Mouse (Mus musculus) MEL (cell line): ENCODE data around the gene Hpgd.

Source experiments
- CTCF ChIP-seq, 3 experiments: IDR thresholded peaks in 2 of 3; conservative IDR thresholded peaks in 1 of 3; 2 replicates each; pipeline ENCODE4 v1.5.1; 2011 to 2012; ENCODE audit warnings: low read length in 3 of 3, low read depth in 2 of 3, mild to moderate bottlenecking in 2 of 3, improper control_type of control experiment in 1 of 3, inconsistent platforms in 1 of 3, mixed read lengths in 1 of 3, moderate library complexity in 1 of 3; ENCODE audit not compliant: control insufficient read depth in 1 of 3, insufficient read depth in 1 of 3, poor library complexity in 1 of 3, severe bottlenecking in 1 of 3
- E2F4 ChIP-seq: IDR thresholded peaks from 2 replicates; pipeline ENCODE4 v1.6.1; 2011; ENCODE audit warnings: low read depth, low read length, improper control_type of control experiment, borderline replicate concordance
- GATA1 ChIP-seq: IDR thresholded peaks from 2 replicates; pipeline ENCODE4 v1.6.1; 2011; ENCODE audit warnings: low read depth, low read length, improper control_type of control experiment
- HCFC1 ChIP-seq: IDR thresholded peaks from 2 replicates; pipeline ENCODE4 v1.6.1; 2012; ENCODE audit warnings: low read depth, mild to moderate bottlenecking, inconsistent platforms, low read length, improper control_type of control experiment, moderate library complexity
- MAFK ChIP-seq: IDR thresholded peaks from 2 replicates; pipeline ENCODE4 v1.6.1; 2011; ENCODE audit warnings: low read depth, mild to moderate bottlenecking, low read length, improper control_type of control experiment, borderline replicate concordance
- MAX ChIP-seq: IDR thresholded peaks from 2 replicates; pipeline ENCODE4 v1.6.1; 2011; ENCODE audit warnings: low read length, improper control_type of control experiment
- MXI1 ChIP-seq: IDR thresholded peaks from 2 replicates; pipeline ENCODE4 v1.6.1; 2011; ENCODE audit warnings: mild to moderate bottlenecking, low read depth, low read length, improper control_type of control experiment
- POLR2A ChIP-seq, 2 experiments: IDR thresholded peaks; 2 replicates each; pipeline ENCODE4 v1.6.1; 2011 to 2012; ENCODE audit warnings: low read length in 2 of 2, mild to moderate bottlenecking in 2 of 2, control low read depth in 1 of 2, improper control_type of control experiment in 1 of 2, low read depth in 1 of 2, moderate library complexity in 1 of 2; ENCODE audit not compliant: control insufficient read depth in 1 of 2, insufficient read depth in 1 of 2, poor library complexity in 1 of 2
- POLR2AphosphoS2 ChIP-seq: IDR thresholded peaks from 2 replicates; pipeline ENCODE4 v1.6.1; 2011; ENCODE audit warnings: low read length, improper control_type of control experiment
- POLR2AphosphoS5 ChIP-seq: IDR thresholded peaks from 2 replicates; pipeline ENCODE4 v1.6.1; 2012; ENCODE audit warnings: low read depth, borderline replicate concordance, mild to moderate bottlenecking, inconsistent platforms, low read length, moderate library complexity, mixed read lengths
- SIN3A ChIP-seq: IDR thresholded peaks from 2 replicates; pipeline ENCODE4 v1.6.1; 2012; ENCODE audit warnings: low read length, improper control_type of control experiment, inconsistent platforms
- TAL1 ChIP-seq: IDR thresholded peaks from 2 replicates; pipeline ENCODE4 v1.6.1; 2012; ENCODE audit warnings: mild to moderate bottlenecking, inconsistent platforms, low read length, moderate library complexity, mixed read lengths
- UBTF ChIP-seq: IDR thresholded peaks from 2 replicates; pipeline ENCODE4 v1.6.1; 2012; ENCODE audit warnings: low read depth, mild to moderate bottlenecking, inconsistent platforms, low read length, improper control_type of control experiment, moderate library complexity, borderline replicate concordance; ENCODE audit not compliant: insufficient read depth

DNA sequence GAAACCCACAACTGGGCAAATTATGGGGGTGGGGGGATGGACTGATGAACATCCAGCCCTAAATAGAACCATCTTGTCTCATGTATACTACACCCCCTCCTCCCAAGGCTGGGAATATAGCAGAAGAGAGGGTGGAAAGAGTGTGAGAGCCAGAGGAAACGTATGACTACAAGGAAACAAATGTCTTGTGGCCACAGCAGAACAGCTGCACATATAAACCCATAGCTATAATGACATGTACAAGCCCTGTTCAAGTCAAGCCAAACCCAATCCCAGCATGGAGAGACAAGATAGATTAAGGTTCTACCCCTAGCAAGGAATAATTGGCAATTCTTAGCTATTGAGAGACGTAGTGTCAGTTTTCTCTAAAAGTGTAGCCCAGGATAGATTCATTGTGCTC, 68.8 kb downstream of the Hpgd start:
- TF ChIP-seq POLR2AphosphoS5 (no peak), CTCF (IDR thresholded peaks at IDR 0.05 in 2 of 3, conservative IDR thresholded peaks at IDR 0.05 in 1 of 3; ENCODE audit: control insufficient read depth in 1 of 3, insufficient read depth in 1 of 3, low read depth in 2 of 3, low read length in 3 of 3, poor library complexity in 1 of 3, severe bottlenecking in 1 of 3) (no peak), POLR2A (IDR thresholded peaks at IDR 0.05; ENCODE audit: control insufficient read depth in 1 of 2, insufficient read depth in 1 of 2, low read depth in 1 of 2, low read length in 2 of 2, poor library complexity in 1 of 2) (no peak), MAFK (no peak), UBTF (no peak), E2F4 (no peak), SIN3A (no peak), TAL1 (no peak), MAX (no peak), GATA1 (no peak), HCFC1 (no peak), MXI1 (no peak), POLR2AphosphoS2 (no peak)
